Mouse (Mus musculus): ENCODE measurements around the gene Snai3.

Snai3 gene

DNA sequence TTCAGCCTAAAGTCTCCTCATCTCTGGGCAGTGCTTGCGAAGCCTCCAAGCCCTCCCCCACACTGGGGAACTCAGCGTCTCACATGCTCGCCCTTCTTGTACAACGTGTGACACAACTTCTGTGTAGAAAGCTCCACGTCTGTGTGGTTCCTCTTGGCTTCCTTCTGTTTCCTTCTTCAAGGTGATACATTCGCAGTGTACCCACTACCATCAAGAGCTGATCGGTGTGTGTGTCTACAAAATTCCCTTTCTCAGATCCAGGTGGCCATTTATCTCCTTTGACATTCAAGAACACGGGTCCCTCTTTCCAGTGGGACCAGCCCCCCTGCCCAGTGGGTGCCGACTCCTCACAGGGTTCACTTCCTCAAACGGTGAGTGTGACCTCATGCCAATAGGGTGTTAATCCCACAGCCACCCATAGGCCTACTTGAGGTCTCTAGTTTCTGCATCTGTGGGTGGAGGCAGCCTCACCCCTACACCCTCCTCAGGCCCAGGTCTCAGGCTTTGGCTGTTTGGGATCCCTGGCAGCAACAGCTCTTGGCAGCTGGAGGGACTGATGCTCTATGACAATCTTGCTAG is 30.4 kb downstream of the Snai3 start:
- peak; percentile 33 for DNase-seq

DNA sequence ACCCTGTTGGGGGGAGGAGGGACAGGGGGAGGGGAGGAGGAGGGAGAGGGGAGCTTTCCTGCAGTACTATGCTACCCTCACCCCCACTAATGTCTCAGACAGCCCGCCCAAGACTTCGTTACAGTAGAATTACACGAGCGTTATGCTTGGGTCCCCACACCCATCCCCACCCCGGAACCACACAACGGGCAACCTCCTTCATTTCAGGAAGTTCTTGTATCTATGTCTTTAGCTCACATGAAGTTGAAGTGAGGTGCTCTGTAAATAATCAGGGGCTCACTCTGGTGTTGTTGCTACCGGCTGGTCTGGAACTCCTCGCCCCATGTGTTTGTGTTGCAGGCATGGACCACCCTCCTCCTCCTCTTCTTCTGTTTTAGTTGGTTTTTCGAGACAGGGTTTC is 32.4 kb downstream of the Snai3 start:
- DNase-seq, result no peak

DNA sequence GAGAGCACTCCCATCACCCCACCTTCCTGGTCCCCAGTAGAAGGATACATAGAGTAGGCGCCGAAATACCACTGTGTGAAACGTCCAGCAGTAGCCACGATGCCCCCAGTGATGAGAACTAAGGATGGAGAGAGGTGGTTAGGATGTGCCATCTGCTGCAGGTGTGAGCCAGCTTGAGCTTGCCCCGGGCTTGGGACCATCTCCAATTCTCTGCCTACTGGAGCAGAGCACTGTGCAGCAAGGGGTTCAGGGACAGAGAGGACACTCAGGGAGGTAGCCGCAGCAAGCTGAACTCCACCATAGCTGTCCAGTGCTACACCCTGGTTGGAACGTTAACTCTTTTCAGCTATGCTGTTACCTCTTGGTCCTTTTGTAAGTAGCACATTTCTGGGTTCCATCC is 32.9 kb downstream of the Snai3 start:
- DNase-seq, result no peak

DNA sequence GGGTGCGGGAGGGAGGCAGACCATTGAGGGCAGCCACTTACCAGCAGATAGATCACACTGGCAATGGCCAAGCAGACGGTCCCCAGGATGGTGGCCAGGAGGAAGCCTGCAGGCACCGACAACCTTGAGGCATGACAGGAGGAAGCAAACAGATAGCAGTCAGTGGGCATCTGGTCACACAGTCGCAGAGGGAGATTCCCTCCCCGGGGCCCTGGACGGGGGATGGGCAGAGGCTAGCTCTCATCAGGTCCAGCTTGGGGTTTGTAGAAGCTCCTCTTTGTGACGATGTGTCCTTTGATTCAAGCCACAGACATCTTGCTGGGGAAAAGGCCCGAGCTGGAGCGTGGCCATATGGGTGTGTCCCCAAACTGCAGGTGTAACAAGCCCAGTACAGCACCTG is 34.4 kb downstream of the Snai3 start:
- DNase-seq, result no peak

DNA sequence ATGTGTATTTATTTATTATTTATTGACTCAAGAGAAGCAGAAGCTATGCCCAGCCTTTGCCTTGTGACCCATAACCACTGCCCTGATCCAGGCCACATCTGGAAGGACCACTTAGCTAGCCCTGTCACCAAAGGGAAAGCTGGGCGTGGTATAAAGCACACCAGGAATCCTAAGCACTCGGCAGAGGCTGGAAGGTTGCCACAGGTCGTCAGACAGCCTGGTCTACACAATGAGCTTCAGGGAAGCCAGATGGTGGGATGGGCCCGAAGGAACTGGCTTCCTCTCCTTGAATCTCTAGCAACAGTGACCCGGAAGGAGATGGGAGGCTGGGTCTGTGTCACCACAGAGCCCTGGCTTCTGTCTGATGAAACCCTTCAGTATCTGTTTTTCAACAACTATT is 36.9 kb downstream of the Snai3 start:
- DNase-seq, result no peak

DNA sequence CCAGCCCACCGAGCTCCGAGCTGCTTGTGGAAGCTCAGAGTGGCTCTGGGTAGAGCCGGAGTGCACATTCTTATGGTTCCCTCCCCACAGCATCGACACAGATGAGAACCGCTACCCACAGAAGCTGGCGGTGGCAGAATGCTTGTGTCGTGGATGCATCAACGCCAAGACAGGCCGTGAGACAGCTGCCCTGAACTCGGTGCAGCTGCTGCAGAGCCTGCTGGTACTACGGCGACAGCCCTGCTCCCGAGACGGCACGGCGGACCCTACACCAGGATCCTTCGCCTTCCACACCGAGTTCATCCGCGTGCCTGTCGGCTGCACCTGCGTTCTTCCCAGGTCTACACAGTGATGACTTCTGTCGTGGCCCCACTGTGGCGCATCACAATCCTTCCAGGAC is 37.3 kb downstream of the Snai3 start:
- DNase-seq, result no peak

DNA sequence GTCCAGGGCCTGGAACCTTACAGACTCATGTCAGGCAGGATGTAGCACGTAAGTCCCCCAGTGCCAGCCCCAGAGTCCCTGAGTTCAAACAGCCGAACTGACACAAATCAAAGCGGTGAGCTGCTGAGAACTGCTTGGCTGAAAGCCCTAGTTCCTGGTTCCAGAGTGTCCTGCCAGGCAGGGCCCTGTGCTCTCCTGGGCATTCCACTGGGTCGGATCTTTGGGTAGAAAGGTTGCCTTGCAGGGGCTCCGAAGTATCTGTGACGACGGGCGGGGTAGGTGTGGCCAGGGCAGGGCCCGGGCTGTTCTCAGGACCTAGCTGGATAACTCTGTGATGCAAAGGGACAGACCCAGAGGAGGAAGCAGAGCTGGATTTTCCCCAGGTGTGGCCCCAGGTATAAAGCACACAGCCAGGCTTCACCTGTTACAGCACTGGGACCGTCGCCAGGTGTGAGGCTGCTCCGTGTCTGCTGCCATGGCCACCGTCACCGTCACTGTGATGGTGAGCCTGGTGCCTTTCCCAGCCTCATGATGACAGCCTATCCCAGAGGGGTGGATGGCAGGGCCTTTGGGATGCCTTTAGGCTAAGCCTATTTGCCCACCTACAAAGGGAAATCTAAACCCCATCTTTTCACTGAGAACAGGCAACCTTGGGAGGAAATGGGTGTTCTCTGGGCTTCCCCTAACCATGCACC is 39.0 kb downstream of the Snai3 start, which contains the start of gene Il17c:
Gene Il17c (plus strand): TSS at position 645 of the 695 bp plus-strand sequence.
- no peak for DNase-seq

DNA sequence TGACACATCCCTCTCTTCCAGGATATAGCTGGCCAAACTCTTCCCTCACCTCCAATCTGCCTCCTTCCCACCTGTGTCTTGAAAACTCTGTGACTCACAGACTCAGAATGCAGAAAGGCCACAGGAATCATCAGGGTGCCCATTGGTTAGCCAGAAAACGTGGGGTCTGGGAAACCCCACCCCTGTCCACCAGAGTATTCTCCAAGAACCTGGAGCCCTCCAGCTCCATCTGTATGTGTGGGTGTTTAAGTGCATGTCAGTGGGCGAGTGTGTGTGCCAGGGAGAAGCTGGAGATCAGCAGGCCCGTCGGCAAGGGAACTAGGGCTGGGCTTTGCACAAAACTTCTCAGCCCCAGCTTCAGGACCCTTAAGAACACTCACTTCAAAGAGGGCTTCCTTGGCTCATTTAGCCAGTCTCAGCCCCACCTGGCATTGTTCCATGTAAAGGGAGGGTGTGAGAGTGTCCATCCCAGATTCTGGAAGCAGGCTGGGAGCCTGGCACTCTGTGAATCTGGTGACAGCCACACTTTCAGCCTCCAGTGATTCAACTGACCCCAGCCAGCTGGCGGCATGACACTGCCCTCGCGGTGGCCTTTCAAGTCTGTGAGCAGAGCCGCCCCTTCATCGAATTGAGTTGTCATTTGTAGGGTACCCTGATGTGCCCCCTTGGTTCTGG is 40.5 kb downstream of the Snai3 start:
- DNase-seq, result peak; percentile 66

DNA sequence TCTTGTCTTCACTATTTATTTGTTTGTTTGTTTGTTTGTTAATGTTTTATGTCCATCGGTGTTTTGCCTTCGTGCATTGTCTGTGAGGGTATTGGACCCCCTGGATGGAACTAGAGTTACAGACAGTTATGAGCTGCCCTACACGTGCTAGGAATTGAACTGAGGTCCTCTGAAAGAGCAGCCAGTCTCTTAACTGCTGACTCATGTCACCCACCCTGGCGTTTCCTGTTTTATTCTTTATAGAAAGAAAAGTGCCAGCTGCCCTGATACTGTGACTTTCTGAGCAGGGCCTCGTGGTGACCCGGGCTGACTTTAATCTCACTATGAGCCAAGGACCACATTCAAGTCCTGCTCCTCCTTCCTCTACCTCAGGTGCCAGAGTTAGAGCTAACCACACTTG is 45.0 kb downstream of the Snai3 start:
- no peak for DNase-seq

DNA sequence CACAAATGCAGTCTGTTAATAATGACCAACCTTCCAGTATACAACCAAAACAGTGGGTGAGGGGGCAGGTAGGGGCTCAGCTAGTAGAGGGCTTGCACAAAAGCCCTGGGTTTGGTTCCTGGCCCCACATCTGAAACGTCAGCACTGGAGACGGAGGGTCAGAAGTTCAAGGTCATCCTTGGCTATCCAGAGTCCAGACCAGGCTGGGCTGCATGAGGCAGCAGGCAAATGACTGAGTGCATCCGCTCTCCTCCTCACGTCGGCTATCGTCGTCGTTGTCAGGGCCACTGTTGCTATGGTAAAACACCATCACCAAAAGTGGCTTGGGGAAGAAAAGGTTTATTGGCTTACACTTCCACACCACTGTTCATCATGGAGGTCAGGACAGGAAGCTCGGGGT is 46.2 kb downstream of the Snai3 start:
- no peak for DNase-seq

DNA sequence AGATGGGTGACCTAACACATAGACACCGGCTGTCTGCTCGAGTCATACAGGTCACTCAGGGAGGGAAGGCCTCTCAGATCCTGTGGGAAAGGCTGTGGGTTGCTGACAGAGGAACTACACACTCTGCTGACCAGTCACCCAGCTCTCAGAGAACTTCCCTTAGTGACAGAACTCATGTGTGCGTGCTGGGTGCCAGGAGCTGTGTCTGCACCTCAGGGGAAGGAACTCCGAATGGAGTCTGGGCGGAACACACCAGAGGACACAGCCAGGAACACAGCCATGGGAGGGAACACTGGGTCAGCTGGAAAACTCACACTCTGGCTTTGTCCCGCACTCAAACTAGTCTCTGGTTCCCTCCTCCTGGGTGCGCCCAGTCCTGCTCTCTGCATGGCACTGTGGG is 52.9 kb downstream of the Snai3 start:
- DNase-seq, result no peak

DNA sequence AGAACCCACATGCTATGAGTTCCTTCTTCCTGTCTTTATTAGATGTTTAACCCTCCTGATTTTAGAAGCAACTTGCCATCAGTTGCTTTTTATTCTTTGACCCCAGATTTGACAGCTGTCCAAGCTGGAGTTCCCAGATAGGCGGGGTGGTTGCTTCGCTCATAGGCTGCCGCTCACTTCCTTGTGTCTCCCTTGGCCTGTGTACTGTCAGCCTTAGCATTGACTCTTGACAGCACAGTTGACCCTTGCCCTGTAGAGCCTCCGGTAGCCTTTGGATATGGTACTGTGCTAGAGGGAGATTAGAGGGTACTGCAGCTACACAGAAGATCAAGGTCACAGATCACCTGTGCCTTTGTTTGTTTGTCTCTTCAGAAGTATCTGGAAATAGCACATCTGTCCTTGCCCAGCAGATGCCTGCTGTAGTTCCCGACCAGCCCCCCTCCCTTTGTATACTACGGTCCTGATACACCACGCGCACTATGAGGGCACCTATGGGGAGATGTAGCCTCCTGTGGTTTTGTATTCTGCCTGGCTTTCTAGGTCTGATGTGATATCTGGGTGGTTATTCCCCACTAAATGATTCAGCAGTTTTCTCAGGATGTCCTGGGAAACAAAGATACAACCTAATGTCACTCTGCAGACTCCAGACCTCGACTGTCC is 55.3 kb downstream of the Snai3 start:
- no peak for DNase-seq

Data from right cerebral cortex, adult 18-20 months (tissue).